Mouse (Mus musculus) kidney, postnatal 14 days (tissue): ENCODE measurements around the gene Bub1b.
"Not testable (repeated sequence)": the region's sequence is repeated elsewhere in the genome, so short reads cannot be mapped to it uniquely, and the experiment has no call there.

ENCODE experiments used
- DNase-seq: peaks from one replicate; pipeline ENCODE4 v3.0.0; 2022; ENCODE audit warnings: mixed read lengths

The Bub1b gene

DNA sequence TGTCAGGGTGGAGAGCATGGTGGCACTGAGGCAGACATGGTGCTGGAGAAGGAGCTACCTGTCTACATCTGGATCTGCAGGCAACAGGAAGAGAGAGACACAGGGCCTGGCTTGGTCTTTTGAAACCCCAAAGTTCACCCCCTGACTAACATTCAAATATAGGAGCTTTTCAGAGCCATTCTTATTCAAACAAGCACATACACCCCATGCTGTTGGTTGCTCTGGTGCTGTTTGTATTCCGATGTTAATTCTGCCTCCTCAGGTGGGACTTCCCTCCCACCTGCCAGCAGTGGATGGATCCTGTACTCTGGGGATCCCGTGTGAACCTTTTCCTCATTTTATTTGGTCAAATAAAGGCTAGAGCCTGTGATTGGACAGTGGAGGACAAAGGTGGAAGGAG is 22.1 kb downstream of the Bub1b start:
- DNase-seq, result no peak

DNA sequence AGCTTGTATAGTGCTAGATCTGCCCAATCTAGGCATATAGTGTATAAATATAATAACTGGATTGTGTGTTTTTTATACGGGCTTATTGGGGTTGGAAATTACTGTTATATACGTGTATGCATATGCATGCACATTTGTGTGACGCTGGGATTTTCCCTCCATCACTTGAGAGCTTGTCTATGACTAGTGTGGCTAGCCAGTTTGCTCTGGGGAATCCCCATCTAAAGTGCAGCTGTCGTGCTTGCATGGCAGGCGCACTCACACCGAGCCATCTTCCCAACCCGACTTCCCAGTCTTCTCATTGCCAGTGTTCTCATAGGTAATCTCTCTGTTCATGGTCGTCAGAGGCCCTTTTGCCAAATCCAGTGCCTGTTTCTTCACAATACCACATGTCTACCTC is 22.6 kb downstream of the Bub1b start:
- DNase-seq, result no peak

DNA sequence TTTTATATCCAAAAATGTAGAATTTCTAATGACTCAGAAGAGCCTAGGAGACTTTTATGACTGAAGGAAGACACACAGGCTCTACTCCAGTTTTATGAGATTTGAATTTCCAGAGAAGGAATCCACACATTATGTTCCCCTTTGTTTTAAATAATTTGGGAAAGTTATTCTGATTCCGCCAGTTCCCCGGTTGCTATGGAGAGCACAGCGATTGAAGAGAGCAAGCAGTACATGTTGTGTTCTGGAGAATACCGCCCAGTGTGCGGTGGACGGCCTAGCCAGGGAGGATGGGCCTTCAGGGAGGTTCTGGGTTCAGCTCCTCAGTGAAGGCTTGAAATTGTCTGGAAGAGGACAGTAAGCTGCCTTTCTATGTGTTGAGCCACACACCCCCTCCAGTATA is 31.3 kb downstream of the Bub1b start:
- no peak for DNase-seq

DNA sequence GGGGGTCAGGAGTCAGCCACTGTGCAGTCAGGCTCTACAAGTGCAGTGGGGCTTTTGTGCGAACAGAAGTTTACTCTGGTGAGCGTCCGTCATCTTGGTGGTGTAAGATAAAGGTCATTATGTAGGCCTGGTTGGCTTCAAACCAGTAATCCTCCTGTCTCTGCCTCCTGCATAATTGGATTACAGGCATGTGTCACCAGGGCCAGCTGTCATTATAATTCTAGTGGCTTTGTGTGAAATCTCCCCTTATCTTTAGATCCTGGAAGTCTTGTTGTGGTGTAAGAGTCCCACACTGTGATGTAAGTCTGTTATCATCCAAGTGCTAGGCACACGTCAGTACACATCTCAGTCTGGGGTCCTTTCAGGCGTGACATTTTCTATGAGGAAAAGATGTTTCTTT is 35.4 kb downstream of the Bub1b start:
- no peak for DNase-seq

DNA sequence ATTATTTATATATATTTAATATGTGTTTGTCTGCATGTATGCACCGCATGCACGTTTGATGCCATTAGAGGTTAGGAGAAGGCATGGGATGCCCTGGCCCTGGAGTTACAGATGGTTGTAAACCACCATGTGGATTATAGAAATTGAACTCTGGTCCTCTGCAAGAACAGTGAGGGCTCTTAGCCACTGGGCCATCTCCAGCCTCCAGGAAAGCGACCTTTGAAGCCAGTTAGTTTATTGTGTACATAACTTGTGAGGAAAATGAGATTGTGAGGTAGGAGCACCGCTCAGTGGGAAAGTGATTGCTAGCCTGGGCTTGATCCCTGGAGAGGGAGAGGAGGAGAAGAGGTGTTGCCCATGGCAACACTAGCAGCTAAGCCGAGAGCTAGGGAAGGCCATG is 39.2 kb downstream of the Bub1b start:
- no peak for DNase-seq

DNA sequence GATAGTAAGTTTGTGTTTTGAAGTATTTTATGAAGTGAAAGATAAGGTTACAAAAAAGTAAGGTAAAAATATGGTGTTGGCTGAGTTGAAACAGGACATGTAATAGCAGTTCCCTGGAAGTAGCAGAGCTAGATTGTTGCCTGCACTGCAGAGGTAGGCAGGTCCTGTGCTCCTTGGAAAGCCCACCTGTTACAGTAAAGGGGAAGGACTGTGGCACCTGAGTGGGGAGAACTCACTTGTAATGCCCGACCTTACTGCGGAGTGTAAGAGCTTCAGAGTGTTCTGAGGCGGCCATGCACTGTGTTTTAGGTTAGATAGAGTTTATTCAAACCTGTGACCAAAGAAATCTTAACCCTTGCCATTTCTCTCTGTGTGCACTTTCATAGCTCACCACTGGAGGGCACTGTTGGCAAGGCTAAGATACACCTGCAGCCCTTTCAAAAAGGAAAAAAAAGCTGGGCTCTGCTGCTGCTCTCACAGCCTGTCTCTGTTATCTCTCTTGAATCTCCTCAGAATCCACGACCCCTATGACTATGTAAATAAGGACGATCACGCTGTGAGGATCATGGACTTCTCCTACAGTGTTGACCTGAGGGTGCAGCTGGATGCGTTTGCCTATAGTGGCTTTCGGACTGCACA is 40.0 kb downstream of the Bub1b start:
- peak; percentile 71 for DNase-seq

DNA sequence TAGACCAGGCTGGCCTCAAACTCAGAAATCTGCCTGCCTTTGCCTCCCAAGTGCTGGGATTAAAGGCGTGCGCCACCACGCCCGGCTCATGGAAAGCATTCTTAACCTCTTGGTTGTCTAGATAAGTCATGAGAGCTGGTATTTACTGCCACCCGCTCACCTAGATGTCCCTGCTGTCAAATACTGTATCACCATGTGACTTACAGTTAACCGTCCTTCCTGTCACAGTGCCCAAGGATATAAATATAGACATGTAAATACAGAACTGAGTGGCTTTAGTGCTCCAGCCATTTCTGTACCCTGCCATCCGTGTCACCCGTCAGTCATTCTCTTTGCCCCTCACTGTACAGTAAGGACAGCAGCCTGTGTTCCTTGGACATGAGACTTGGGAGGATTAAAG is 40.7 kb downstream of the Bub1b start:
- DNase-seq, result no peak

DNA sequence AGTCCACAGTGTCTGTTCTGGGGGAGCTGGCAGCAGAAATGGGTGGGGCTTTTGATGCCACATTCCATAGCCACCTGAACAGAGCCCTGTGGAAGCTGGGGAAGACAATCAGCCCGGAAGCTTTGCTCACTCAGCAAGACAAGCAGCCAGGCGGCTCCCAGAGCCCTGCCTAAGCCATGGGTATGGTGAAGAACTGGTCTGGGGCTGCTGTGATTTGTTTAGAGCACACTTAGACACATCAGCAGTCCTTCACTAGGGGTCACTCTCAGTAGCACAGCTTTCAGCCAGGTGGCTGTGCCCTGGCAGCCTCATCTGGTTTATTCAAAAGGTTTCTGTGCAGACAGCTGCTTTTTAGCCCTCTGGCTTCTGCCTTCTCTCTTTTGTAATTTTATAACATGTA is 43.1 kb downstream of the Bub1b start:
- peak; percentile 37 for DNase-seq

DNA sequence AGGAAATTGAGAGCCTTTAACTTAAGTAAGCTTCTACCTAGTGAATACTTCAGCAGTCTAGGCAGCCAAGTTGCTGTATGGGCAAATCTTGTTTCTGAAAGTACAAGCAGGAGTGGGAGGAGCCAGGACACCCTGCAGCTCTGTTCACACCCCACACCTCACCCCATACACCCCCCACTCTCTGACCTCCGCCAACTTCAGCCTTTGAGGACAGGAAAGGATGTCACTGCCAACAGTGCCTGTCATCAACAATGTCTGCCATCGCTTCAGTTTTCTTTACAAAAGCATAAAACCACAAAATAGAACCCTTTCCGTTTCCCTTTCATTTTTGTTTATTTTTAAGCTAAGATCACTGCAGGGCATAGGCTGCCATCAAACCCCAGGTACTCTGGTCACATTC is 44.4 kb downstream of the Bub1b start:
- DNase-seq, result no peak

DNA sequence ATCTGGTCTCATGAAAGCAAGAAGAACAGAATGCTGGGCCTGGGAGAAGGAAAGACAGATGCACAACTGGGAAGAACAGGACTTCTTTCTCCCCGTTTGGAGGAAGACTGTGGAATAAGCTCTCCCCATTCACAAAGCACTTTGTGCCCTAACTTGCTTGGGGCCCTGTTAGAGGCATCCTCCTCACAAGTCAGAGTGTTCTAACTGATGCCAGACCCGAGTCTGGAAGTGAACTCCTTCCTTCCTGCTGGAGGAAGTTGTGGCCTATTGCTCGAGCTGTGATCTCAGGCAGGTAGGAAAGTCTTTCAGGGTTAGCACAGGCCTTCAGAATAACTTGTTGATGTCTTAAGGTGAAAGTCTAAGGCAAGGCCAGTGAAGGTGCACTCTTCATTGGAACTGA is 44.9 kb downstream of the Bub1b start:
- DNase-seq, result no peak

DNA sequence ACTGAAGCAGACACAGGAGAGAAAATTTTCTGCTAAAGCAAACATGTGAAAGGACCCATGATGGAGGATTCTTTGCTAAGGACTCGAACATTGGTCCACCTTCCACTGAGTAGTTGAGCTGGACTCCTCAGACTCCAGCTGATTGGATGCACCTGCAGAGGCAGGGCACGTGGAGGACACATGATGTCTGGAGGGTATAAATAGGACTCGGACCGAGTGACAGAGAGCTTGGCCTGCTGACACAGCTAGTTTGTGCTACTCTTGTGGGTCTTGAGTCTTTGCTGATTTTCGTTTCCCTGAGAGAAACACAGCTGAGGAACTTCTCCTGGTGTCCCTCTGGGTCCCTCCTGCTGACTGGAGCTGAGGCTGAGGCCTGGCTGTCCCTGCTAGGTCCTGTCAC is 48.7 kb downstream of the Bub1b start:
- DNase-seq, result no peak

DNA sequence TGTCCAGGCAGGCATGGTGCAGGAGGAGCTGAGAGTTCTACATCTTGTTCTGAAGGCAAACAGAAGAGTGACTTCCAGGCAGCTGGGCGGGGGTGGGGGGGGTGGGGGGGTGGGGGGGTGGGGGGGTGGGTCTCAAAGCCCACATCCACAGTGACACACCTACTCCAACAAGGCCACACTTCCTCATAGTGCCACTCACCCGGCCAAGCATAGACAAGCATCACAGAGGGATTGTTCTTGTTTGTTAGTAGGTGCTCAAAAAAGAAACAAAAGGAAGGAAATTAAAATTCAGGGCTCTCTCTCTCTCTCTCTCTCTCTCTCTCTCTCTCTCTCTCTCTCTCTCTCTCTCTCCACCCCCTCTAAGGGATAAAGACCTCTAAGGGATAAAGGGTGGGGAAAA is 52.7 kb downstream of the Bub1b start:
- not testable (repeated sequence) for DNase-seq

DNA sequence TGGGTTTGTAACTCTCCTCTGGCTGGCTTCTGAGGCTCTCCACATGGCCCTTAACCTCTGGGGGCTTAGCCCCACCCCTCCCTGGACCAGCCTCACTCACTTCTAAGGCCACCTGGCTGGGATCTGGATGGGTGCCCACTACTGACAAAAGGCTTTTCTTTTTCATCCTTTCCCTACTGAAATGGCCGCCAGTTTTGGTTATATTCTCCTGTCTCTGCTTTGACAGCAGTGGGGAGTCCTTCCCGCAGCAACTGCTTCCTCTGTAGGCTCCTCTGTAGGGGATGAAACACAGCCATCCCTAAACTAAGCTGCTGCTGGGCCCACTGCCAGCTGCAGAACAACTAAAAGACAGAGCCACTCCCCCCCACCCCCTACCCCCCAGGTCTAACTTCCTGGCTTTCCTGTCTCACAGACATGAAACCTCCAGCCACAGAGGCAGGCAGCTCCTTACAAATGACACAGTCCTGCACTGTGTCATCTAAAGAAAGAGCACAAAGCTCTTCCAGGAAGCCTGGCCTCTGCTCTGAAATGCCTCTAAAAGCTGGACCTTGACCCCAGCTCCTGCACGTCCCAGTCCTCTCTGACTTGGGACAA is 58.8 kb downstream of the Bub1b start:
- peak; percentile 54 for DNase-seq

DNA sequence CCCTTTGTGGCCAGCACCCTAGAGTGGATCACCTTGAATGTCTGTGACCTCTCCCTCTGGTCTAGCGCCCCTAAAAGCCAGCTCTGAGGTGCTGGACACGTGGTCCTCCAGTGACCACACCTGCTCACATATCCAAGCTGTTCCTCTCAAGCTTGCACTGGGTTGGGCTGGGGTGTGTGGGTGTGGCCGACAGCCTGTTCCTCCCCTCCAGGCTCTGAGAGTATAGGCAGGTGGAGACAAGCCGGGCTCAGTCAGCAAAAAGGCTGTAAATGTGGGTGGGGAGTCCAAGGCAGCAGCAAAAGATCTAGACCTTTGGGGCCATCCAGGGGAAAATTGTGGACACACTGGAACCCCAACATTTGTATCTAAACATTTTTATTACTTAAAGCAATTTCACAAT is 60.4 kb downstream of the Bub1b start:
- DNase-seq, result peak; percentile 39

DNA sequence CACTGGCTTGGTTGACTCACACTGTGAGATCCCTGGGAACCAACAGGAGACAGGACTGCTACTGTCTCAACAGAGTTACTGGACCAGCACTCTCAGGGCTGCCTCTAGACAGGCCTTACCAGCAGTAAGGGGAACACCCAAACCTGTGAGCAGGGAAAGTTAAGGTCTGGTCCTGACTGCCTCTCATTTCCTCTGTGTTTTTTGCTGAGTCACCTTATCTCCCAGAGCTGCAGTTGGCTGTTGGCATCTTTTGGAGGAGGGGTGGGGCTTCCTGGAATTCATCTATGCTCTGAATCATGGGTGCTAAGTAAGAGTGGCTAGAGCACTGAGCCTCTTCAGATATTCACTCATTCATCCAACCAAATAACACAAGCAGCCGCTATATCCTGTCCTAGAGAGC is 61.1 kb downstream of the Bub1b start:
- peak; percentile 58 for DNase-seq

DNA sequence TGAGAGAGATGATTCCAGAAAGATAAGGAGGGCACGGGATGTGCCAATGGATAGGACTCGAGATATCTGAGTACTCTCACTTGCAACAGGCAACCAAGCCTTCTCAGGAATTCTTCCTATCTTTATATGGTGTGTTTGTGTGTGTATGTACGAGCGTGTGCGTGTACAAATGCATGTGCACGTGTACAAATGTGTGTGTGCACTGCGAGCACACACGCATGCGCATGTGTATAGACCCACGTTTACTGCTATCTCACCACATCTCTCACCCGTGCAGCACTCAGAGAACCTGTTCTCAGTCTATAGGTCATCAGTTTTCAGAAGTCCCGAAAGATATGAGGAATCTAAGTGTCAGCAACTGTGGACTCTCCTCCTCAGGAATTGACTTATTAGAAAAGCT is 61.5 kb downstream of the Bub1b start:
- DNase-seq, result no peak

DNA sequence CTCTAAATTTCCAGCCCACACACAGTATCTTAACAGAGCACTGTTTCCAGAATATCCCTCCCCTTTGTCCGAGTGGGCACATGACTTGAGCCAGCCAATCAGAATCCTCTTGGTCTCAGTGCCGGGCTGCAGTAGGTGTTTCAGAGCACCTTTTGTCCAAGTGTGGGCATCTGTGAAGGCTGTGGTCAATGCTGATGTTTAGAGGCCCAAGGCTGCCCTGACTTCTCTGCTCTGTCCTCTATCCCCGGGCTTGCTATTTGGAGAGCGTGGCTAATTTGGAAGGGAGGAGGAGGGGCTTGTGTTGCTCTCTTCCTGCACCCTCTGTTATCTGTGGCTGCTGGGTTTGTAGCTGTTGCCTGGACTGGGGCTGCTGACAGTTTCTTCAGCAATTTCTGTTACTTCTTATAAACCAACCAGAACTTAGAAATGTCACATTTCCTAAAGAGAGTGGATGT is 62.0 kb downstream of the Bub1b start:
- peak; percentile 54 for DNase-seq

DNA sequence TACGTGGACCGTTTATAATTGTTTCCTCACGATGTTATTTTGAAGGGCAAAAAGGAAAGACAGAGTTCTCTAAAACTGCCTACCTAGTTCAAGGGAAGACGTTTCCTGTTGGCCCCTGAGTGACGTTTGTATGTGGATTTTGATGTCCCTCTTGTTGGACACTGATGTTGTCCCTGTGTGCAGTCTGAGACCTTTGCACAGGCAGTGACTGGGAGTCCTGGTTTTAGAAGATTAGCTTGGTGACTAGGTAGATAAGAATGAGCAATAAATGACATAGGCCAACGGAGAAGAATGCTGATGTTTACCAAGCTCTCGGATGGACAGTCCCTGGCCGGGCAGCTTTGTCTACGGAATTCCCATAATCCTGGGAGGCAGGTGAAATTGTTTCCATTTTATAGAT is 63.9 kb downstream of the Bub1b start:
- DNase-seq, result no peak

DNA sequence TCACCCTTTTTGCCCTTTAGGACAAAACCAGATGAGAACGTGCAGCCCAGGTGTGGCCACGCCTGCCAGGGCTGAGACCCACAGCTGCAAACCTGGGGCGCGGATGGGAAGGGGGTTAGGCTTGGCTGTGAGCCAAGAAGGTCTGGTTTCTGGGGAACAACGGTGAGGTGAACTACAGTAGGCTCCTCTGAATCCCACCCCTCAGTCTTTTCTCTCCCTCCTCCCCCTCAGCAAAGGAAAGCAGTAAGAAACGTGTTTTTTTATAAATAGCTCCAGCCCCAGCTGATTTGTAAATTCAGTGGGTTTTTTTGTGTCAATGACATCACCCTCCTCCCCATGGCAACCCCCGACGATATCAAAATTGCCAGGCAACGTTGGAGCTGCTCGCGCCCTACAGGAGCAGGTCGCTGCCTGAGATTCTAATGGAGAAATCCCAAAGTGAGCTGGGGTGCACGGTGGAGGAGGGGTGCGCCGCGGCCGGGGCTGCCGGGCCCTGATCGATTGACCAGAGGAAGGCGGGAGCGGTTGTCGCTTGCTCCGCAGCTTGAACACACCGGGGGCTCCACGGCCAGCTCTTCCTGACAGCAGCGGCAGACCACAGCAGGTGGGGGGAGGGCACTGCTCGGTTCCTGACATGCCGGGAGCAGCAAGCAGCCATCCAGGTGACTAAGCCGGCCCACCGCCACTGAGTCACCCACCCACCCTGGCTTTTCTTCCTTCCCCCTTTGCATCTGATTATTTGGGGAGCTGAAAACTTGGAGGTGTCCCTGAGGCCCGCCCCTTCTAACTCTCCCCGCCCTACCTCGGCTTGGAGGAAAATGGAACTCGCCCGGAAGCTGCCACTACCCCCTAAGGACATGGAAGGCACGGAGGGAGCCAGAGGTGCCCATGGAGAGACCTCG is 65.1 kb downstream of the Bub1b start, which contains the start of gene Pak6:
Gene Pak6 (plus strand): TSS at position 402 of the 902 bp plus-strand sequence.
- peak; percentile 28 for DNase-seq

DNA sequence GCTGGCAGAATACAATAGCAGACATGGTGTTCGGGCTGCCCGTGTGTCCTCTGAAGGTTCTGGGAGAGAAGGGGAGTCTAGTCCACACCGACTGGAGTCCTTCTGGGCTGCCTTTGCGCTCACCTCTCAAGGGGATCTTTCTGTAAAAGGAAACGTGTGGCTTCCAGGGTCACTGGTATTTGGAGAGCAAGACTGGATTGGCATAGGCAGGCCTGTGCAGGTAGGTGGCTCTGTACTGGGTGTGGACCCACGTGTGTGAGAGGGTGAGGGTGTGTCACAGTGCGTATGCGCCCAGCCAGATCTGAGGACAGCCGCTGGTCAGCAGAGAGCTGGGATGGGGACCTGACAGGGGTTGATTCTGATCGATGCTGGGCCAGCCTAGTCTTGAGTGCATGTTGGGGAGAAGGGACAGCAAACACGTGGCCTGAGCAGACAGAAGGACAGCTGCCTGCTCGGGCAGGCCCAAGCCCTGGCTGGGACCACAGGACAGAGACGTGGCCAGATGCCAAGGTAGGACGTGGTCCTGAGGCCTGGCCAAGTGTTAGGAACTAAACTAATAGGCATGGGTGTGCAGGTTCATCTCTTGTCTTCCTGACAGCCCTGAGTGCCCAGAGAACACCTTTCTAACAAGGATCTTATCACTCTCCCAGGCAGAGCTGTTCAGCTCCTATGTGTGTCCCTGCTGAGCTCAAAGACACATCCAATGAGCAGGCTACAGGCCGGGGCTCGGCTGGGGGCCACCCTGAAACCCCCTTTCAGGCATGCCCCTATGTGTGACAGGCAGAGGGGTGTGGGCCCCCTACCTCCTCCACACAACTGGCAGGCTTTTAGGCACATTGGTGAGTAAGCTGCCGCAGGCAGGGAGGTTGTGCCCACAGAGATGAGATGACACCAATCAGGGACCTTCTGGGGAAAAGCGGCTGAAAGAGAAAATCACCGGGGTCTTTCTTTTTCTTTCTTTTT is 66.1 kb downstream of the Bub1b start:
- peak; percentile 27 for DNase-seq

DNA sequence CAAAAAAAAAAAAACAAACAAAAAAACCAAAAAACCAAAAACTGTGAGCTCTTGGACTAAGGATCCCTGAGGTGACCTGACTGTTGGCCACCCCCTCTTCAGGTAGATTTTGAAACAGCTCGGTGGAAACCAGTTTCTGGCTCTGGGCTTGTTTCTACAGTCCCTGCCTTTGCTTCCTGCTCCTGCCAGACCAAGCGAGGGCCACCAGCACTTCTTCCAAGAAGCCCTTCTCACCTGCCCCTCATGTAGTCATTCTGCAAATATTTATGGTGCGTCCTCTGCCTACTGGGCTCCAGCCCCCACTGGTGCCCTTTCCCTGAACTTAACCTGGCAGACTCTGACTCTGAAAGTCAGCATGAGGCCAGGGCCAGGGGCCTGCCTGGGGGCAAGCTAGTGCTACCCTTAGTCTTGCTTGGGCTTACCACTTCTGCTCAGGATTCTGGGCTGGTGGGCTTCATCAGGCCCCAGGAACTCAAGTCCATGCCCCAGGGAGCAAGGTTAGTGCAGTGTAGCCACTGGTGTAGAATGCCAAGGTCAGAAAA is 67.0 kb downstream of the Bub1b start:
- DNase-seq, result peak; percentile 41

DNA sequence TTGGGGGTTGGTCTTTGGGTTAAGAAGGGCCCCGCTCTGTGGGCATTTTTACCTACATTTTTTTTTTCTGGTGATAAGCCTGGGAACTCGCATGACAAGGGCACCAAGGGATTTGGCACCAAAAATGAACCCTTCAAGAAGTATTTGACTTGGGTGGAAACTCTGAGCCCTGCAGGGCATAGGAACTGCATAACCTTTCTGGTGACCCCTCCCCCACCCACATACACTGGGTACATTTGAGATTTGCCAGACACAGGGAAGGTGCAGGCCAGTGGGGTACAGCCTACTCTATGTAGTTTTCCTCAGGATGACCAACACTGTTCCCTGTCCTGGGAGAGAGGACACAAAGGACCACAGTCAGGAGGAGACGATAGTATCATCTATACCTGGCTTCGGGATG is 67.6 kb downstream of the Bub1b start:
- peak; percentile 56 for DNase-seq
